Mouse (Mus musculus): ENCODE measurements around the gene Sema4a.

The Sema4a gene

GRCm38 (mm10) chr3:88495741-88496415 lies 34.9 kb upstream of the Sema4a start:
- ChIA-PET CTCF (interaction anchor here in 3 of 4 experiments (0.5 to 2.5 kb wide), 12 partner anchors 12 to 89 kb away, joined by 3 to 11 read pairs (median 4); partner anchors contain the start of genes Lamtor2 (in 1 of the 3) and Lmna (in 1 of the 3)), POLR2A (interaction anchor here in 3 of 4 experiments (0.5 to 21.3 kb wide), 40 partner anchors 8 to 246 kb away, joined by 3 to 624 read pairs (median 4); partner anchors contain the start of genes Lmna (in 2 of the 3), Pmf1 (in 2 of the 3), Mex3a (in 1 of the 3) and Slc25a44 (in 1 of the 3))

DNA sequence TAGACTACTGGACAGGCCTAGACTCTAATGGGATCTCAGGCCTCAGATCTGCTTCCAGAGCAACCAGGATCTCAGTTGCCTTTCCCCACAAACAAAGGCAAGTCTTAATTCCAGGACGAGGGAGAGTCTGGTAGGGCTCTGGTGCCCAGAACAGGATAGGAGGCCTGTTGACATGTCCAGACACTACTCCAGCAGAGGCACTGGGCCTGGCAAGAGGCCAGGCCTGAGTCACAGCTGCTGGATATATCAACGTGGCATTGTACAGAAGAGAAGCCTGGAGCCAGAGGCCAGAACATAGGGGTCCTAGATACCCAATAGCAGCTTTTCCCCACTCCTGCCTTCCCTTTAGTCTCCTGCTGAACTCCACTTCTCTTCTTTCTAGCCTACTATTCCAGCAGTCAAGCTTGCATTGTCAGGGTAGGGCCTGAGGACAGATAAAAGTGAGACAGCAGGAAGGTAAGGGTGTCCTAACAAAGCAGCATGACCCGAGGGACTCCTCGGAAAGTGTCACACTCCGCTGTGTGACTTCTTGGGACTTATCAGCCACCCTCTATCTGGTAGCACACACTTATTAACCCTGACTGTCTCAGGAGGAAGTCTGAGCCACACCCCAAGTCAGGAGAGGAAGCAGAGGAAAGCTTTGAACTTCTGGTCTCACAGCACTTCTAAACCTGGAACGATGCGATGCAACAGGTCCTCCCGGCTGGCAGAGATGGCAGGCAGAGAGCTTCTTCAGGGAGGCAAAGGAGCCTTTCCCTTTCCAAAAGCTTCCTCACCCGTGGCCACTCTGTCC lies 34.0 kb upstream of the Sema4a start:
- POLR2A ChIA-PET: interaction anchor here in 3 of 4 experiments (0.7 to 21.3 kb wide), 35 partner anchors 8 to 205 kb away, joined by 3 to 624 read pairs (median 4); partner anchors contain the start of genes Lmna (in 2 of the 3), Pmf1 (in 2 of the 3), Mex3a (in 1 of the 3) and Slc25a44 (in 1 of the 3)
- CTCF ChIA-PET: interaction anchor here in 3 of 4 experiments (0.6 to 2.5 kb wide), 11 partner anchors 12 to 88 kb away, joined by 3 to 11 read pairs (median 4); partner anchors contain the start of genes Lamtor2 (in 1 of the 3) and Lmna (in 1 of the 3)

- ChIA-PET POLR2A (interaction anchor here in 3 of 4 experiments (0.7 to 21.3 kb wide), 27 partner anchors 8 to 156 kb away, joined by 3 to 624 read pairs (median 5); partner anchors contain the start of genes Lmna (in 2 of the 3) and Pmf1 (in 1 of the 3)), CTCF (interaction anchor here (0.6 to 2.0 kb wide), 5 partner anchors 10 to 28 kb away, joined by 4 to 11 read pairs (median 4); no protein-coding TSS in a partner anchor)
Observed at GRCm38 (mm10) chr3:88493706-88494582, 33.0 kb upstream of the Sema4a start.

- CTCF ChIA-PET: interaction anchor here in 3 of 4 experiments (0.9 to 9.5 kb wide), 9 partner anchors 8 to 211 kb away, joined by 3 to 199 read pairs (median 5); no protein-coding TSS in a partner anchor
- POLR2A ChIA-PET: interaction anchor here (0.6 to 21.3 kb wide), 19 partner anchors 8 to 156 kb away, joined by 3 to 624 read pairs (median 4); partner anchors contain the start of genes Lmna (in 2 of the 4), Pmf1 (in 2 of the 4) and Mex3a (in 1 of the 4)
Observed at GRCm38 (mm10) chr3:88487396-88487795, 26.4 kb upstream of the Sema4a start.

DNA sequence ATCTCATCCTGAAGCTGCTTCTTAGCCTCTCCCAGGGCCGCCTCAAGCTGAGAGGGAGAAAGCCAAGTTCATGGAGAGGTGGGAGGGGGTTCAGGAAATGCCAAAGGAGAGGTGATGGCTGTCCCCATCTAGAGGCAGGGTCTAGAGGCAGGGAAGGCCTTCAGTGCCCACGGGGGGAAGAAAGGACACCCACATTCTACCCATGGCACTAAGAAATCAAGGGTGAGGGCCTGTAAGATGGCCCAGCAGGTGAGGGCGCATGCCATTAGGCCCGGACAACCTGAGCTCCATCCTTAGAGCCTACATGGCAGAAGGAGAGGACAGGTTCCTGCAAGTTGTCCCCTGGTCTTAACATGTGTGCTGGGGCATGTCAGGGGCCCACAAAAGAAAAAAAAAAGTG lies 25.9 kb upstream of the Sema4a start:
- POLR2A ChIA-PET: interaction anchor here (0.6 to 21.3 kb wide), 19 partner anchors 9 to 150 kb away, joined by 3 to 624 read pairs (median 3); partner anchors contain the start of genes Lmna (in 2 of the 4), Pmf1 (in 2 of the 4) and Mex3a (in 1 of the 4)
- CTCF ChIA-PET: interaction anchor here in 3 of 4 experiments (0.6 to 9.5 kb wide), 11 partner anchors 17 to 211 kb away, joined by 3 to 199 read pairs (median 3); partner anchors contain the start of gene Lmna (in 2 of the 3)

DNA sequence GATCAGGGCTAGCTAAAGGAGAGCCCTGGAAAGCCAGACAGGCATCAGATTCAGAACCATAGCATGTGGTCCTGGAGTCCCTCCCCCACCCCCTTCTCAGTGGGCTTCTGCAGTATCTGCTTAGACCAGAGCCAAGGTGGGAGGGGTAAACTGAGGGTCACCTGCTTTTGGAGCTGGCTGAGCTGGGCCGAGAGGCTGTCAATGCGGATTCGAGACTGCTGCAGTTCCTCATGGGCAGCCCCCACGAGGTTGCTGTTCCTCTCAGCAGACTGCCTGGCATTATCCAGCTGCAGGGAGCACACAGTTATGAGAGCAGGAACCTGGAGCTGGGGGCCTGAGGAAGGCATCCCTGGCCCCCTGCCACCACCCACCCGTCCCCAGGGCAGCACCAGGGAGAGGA lies 25.1 kb upstream of the Sema4a start:
- CTCF ChIA-PET: interaction anchor here in 3 of 4 experiments (0.6 to 9.5 kb wide), 11 partner anchors 17 to 117 kb away, joined by 3 to 199 read pairs (median 5); partner anchors contain the start of gene Lmna (in 2 of the 3)
- POLR2A ChIA-PET: interaction anchor here in 3 of 4 experiments (0.6 to 21.3 kb wide), 20 partner anchors 9 to 149 kb away, joined by 3 to 624 read pairs (median 3); partner anchors contain the start of genes Lmna (in 2 of the 3), Pmf1 (in 2 of the 3), Lamtor2 (in 1 of the 3) and Mex3a (in 1 of the 3)

GRCm38 (mm10) chr3:88484597-88485316 lies 23.8 kb upstream of the Sema4a start:
- ChIA-PET POLR2A (interaction anchor here in 3 of 4 experiments (0.5 to 21.3 kb wide), 35 partner anchors 9 to 300 kb away, joined by 3 to 624 read pairs (median 5); partner anchors contain the start of genes Lamtor2 (in 2 of the 3), Lmna (in 2 of the 3), Pmf1 (in 2 of the 3) and Cct3 (in 1 of the 3)), CTCF (interaction anchor here (0.6 to 9.5 kb wide), 37 partner anchors 8 to 269 kb away, joined by 3 to 199 read pairs (median 5); partner anchors contain the start of genes Lmna (in 2 of the 4) and Mex3a (in 1 of the 4))

GRCm38 (mm10) chr3:88483621-88484020 lies 22.6 kb upstream of the Sema4a start:
- ChIA-PET CTCF (interaction anchor here (0.5 to 9.5 kb wide), 84 partner anchors 9 to 911 kb away, joined by 3 to 199 read pairs (median 4); partner anchors contain the start of genes Pmf1 (in 3 of the 4), Lmna (in 1 of the 4), Mex3a (in 1 of the 4) and Tmem79 (in 1 of the 4)), POLR2A (interaction anchor here (0.6 to 21.3 kb wide), 46 partner anchors 9 to 735 kb away, joined by 3 to 624 read pairs (median 5); partner anchors contain the start of genes Lmna (in 2 of the 4), Pmf1 (in 2 of the 4), Smg5 (in 2 of the 4) and Tmem79 (in 2 of the 4))

DNA sequence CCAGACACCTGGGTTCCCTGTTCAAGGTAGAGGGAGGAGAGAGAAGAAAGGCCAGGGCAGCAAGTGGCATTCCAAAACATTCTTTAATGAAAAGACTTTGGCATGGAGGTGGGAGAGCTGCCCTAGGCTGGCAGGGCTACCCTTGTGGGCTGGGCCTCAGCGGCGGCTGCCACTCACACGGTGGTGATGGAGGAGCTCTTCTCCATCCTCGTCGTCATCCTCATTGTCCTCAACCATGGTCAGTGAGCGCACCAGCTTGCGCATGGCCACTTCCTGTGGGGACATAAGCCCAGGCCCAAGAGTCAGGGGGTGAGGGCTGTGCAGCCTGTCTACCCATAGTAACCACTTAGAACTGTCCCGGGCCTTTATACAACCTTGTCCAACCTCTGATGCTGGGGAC lies 22.2 kb upstream of the Sema4a start:
- ChIA-PET CTCF (interaction anchor here (0.5 to 9.5 kb wide), 76 partner anchors 10 to 911 kb away, joined by 3 to 199 read pairs (median 4); partner anchors contain the start of genes Pmf1 (in 2 of the 4), Lmna (in 1 of the 4), Mex3a (in 1 of the 4) and Tmem79 (in 1 of the 4)), POLR2A (interaction anchor here (0.6 to 21.3 kb wide), 41 partner anchors 9 to 222 kb away, joined by 3 to 624 read pairs (median 5); partner anchors contain the start of genes Lmna (in 2 of the 4), Pmf1 (in 2 of the 4), Smg5 (in 2 of the 4) and Tmem79 (in 2 of the 4))

GRCm38 (mm10) chr3:88482336-88482735 lies 21.4 kb upstream of the Sema4a start:
- POLR2A ChIA-PET: interaction anchor here in 2 of 4 experiments (0.7 to 21.3 kb wide), 11 partner anchors 10 to 221 kb away, joined by 3 to 624 read pairs (median 9); partner anchors contain the start of genes Pmf1 (in 2 of the 2), Lmna (in 1 of the 2), Smg5 (in 1 of the 2) and Tmem79 (in 1 of the 2)
- CTCF ChIA-PET: interaction anchor here (0.6 to 9.5 kb wide), 10 partner anchors 11 to 147 kb away, joined by 3 to 199 read pairs (median 14); partner anchors contain the start of genes Lmna (in 1 of the 4), Mex3a (in 1 of the 4) and Tmem79 (in 1 of the 4)

GRCm38 (mm10) chr3:88481372-88482040 lies 20.5 kb upstream of the Sema4a start:
- ChIA-PET CTCF (interaction anchor here in 1 of 4 experiments (1.1 to 1.2 kb wide), 2 partner anchors 44 to 125 kb away, joined by 3 to 4 read pairs; no protein-coding TSS in a partner anchor), POLR2A (interaction anchor here in 2 of 4 experiments (0.7 to 21.3 kb wide), 6 partner anchors 9 to 141 kb away, joined by 3 to 624 read pairs (median 6); partner anchors contain the start of genes Lmna (in 2 of the 2) and Pmf1 (in 1 of the 2))

GRCm38 (mm10) chr3:88480679-88481078 lies 19.7 kb upstream of the Sema4a start:
- POLR2A ChIA-PET: interaction anchor here in 2 of 4 experiments (0.5 to 21.3 kb wide), 5 partner anchors 10 to 83 kb away, joined by 3 to 624 read pairs (median 3); partner anchors contain the start of genes Lmna (in 2 of the 2) and Slc25a44 (in 1 of the 2)
- CTCF ChIA-PET: interaction anchor here in 1 of 4 experiments (1.1 to 1.2 kb wide), 2 partner anchors 126 to 238 kb away, joined by 3 to 4 read pairs; no protein-coding TSS in a partner anchor

GRCm38 (mm10) chr3:88479828-88480227 lies 18.8 kb upstream of the Sema4a start:
- CTCF ChIA-PET: interaction anchor here in 3 of 4 experiments (0.5 to 1.8 kb wide), 7 partner anchors 9 to 237 kb away, joined by 3 to 9 read pairs (median 4); no protein-coding TSS in a partner anchor

DNA sequence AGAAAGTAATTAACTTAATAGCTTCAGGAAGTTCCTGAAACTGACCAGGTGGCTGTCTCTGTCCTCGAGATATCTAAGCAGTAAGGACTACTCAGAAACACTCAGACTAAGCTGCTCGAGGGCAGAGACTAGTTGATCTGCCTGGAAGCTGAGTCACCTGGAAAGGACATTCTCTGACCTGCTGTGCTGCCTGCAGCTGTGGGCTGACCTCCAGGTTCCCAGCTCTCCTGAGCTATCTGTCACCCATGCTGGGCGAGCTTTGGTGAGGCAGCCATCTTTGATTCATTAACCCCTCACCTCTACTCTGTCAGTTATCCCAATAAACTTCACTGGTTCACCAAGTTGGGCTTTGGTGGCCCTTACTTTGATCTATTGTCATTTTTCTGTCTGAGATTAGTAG lies 18.2 kb upstream of the Sema4a start:
- CTCF ChIA-PET: interaction anchor here (0.5 to 2.2 kb wide), 14 partner anchors 9 to 1444 kb away, joined by 3 to 9 read pairs (median 4); no protein-coding TSS in a partner anchor
- POLR2A ChIA-PET: interaction anchor here in 3 of 4 experiments (0.8 to 21.3 kb wide), 21 partner anchors 10 to 143 kb away, joined by 3 to 624 read pairs (median 4); partner anchors contain the start of genes Lmna (in 2 of the 3), Pmf1 (in 2 of the 3), Lamtor2 (in 1 of the 3) and Smg5 (in 1 of the 3)

More at GRCm38 (mm10) chr3:88479828-88480227, 18.8 kb upstream of the Sema4a start:
- POLR2A ChIA-PET: interaction anchor here in 3 of 4 experiments (0.6 to 21.3 kb wide), 19 partner anchors 9 to 144 kb away, joined by 3 to 624 read pairs (median 4); partner anchors contain the start of genes Lmna (in 2 of the 3), Pmf1 (in 2 of the 3), Lamtor2 (in 1 of the 3) and Slc25a44 (in 1 of the 3)

Measured in embryonic stem cell, embryonic (primary cell).